Mouse (Mus musculus): ENCODE measurements around the gene Snx32.

- TF ChIP-seq CTCF (IDR thresholded peaks at IDR 0.05) (no peak), EP300 (IDR thresholded peaks at IDR 0.05) (no peak)
Measured at GRCm38 (mm10) chr19:5544031-5544430, 33.7 kb upstream of the Snx32 start.
